Mouse (Mus musculus): ENCODE results near the gene Plscr1. TPM values are rescaled to one million over a fixed set of nuclear protein-coding genes. Genes with fewer than 3 reads are reported as not detected.
A peak's percentile ranks its signal among the peaks of the same experiment; 100 is the strongest.

The Plscr1 gene
- total and polyA plus RNA-seq, 2 experiments from 2014 or later, result 6.5 to 12.2 TPM

DNA sequence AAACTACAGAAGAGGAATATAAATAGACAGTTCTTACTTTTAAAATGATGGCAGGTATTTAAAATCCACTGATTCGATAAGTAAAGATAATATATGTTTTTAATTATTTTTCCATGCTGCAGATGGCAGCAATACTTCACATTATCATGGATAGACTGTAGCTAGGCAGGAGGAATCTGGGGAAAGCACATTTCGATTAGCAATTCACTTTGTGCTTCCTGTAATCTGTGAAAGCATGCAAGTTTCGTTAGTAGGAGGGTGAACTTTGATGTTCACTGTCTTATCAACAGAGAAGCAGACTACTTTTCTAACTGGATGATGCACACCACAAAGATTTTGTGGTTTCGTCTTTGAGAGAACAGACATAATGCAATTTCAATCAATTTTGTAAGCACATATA, 32.1 kb upstream of the Plscr1 start:
- no peak overlapping the region for H3K27ac ChIP-seq
- no peaks in the 10 kb centered on the region for H3K4me1 ChIP-seq (ENCODE audit: insufficient read depth, low read length)
- no peak overlapping the region for H3K4me3 ChIP-seq (ENCODE audit: low read length)
- no peak overlapping the region for H3K9ac ChIP-seq (replicated peaks; ENCODE audit: low read length)
- H3K9me3 ChIP-seq (ENCODE audit: low read length), result no peaks in the 10 kb centered on the region
- H3K4me2 ChIP-seq (ENCODE audit: low read depth, low read length), result no peak overlapping the region
- no peak for ATAC-seq
- no peaks in the 10 kb centered on the region for H3K27me3 ChIP-seq (ENCODE audit: insufficient read depth, low read length)
- WGBS, result 50% methylated on average over 4 of the region's 4 CpGs
- peak; percentile 59 for DNase-seq (ENCODE audit: low spot score)
- TF ChIP-seq CTCF (IDR thresholded peaks at IDR 0.05; ENCODE audit: low read depth), result peak; percentile 54
- H3K36me3 ChIP-seq (ENCODE audit: insufficient read depth, low read length), result no peaks in the 10 kb centered on the region

DNA sequence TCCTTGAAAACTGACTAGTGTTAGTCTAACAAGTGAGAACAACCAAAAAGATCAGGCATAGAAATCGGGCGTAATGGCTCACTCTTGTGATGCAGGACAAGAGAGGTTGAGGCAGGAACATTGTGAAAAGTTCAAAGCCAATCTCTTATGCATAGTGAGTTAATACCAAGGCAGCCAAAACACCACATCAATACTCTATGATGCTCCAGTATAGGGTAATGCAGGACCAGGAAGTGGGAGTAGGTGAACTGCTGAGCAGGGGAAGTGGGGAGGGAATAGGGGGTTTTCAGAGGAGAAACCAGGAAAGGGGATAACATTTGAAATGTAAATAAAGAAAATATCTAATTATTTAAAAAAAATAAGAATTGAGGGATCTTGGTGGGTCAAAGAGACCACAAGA, 31.7 kb upstream of the Plscr1 start:
- 93% methylated on average over 2 of the region's 2 CpGs for WGBS
- H3K4me2 ChIP-seq (ENCODE audit: low read depth, low read length), result no peak overlapping the region
- ATAC-seq, result no peak

DNA sequence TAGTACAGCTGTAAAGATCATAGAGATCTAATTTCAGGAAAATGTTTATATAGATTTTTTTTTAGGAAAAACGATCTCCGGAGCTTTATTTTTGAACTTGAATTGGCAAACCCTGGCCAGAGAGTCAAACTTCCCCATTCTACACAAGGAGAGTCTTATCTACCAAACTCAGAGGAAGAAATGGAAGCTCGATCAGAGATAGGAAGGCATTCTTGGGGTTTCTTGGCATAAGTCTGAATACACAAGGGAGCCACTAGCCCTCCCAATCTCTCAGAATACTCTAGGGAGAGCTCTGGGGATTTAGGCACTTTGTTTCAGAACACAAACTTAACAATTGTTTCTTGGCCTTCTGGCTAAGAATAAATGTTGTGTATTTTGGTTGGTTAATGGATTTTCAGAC, 29.4 kb upstream of the Plscr1 start:
- no peaks in the 10 kb centered on the region for H3K36me3 ChIP-seq (ENCODE audit: insufficient read depth, low read length)
- no peaks in the 10 kb centered on the region for H3K27me3 ChIP-seq (ENCODE audit: insufficient read depth, low read length)
- no peak for TF ChIP-seq CTCF (IDR thresholded peaks at IDR 0.05; ENCODE audit: low read depth)
- H3K9ac ChIP-seq (replicated peaks; ENCODE audit: low read length), result no peak overlapping the region
- ATAC-seq, result no peak
- no peak overlapping the region for H3K4me3 ChIP-seq (ENCODE audit: low read length)
- no peak overlapping the region for H3K4me2 ChIP-seq (ENCODE audit: low read depth, low read length)
- no peak overlapping the region for H3K27ac ChIP-seq
- no peaks in the 10 kb centered on the region for H3K4me1 ChIP-seq (ENCODE audit: insufficient read depth, low read length)
- WGBS, result 78% methylated on average over 3 of the region's 3 CpGs
- no peak for DNase-seq (ENCODE audit: low spot score)
- no peaks in the 10 kb centered on the region for H3K9me3 ChIP-seq (ENCODE audit: low read length)

More for the DNA sequence above, 31.7 kb upstream of the Plscr1 start:
- TF ChIP-seq CTCF (IDR thresholded peaks at IDR 0.05; ENCODE audit: low read depth), result no peak
- Histone ChIP-seq H3K4me1 (ENCODE audit: insufficient read depth, low read length) (no peaks in the 10 kb centered on the region), H3K27me3 (ENCODE audit: insufficient read depth, low read length) (no peaks in the 10 kb centered on the region), H3K9ac (replicated peaks; ENCODE audit: low read length) (no peak overlapping the region), H3K9me3 (ENCODE audit: low read length) (no peaks in the 10 kb centered on the region), H3K4me3 (ENCODE audit: low read length) (no peak overlapping the region), H3K36me3 (ENCODE audit: insufficient read depth, low read length) (no peaks in the 10 kb centered on the region), H3K27ac (no peak overlapping the region)
- DNase-seq (ENCODE audit: low spot score), result no peak

DNA sequence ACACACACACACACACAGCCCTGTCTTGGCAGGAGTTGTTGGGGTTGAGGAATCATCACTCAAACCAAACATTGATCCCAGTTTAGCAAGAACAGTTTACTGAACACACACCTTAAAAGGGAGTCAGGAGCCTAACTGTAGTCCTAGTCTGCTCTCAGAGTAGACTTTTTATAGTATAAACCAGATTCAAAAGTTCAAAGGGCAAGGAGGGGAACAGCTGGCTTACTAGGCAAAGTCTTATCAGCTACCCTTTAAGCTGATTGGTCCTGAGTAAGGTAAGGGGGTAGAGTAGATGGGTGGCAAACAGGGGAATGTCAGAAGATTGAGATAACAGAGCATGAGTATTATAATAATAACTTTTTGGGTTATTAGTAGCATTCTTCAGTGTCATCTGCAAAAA, 28.1 kb upstream of the Plscr1 start:
- no peak overlapping the region for H3K4me3 ChIP-seq (ENCODE audit: low read length)
- no peak overlapping the region for H3K9ac ChIP-seq (replicated peaks; ENCODE audit: low read length)
- H3K36me3 ChIP-seq (ENCODE audit: insufficient read depth, low read length), result no peaks in the 10 kb centered on the region
- H3K4me2 ChIP-seq (ENCODE audit: low read depth, low read length), result no peak overlapping the region
- H3K27ac ChIP-seq, result no peak overlapping the region
- no peak for DNase-seq (ENCODE audit: low spot score)
- H3K27me3 ChIP-seq (ENCODE audit: insufficient read depth, low read length), result no peaks in the 10 kb centered on the region
- no peak for TF ChIP-seq CTCF (IDR thresholded peaks at IDR 0.05; ENCODE audit: low read depth)
- H3K9me3 ChIP-seq (ENCODE audit: low read length), result no peaks in the 10 kb centered on the region
- no peak for ATAC-seq
- H3K4me1 ChIP-seq (ENCODE audit: insufficient read depth, low read length), result no peaks in the 10 kb centered on the region

DNA sequence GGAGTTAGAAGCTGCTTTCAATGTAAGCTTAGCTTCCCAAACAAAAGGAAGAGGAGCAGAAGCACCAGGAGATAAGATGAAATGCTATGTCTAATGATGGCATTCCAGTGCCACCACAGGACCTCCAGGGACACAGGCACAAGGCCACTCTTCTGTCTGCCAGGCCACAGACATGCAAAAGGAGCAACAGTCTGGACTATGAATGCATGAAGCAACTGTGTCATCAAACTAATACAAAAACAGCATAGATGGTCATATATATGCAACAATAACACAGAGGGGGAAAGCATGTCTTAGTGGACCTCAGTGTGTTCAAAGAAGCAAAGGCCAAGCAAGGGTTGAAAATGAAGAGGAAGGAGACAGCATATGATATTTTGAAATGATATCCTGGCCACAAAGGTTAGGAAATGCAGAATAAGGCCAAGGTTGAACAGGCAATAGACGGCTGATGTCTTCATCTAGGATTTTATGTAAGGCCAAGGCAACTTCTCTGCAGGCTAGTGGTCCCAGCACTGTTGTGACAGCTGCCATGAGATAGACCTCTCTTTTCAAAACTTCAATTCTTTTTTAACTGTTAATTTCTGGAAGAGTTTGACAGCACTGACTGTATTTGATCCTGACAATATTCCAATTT, 24.8 kb upstream of the Plscr1 start:
- no peaks in the 10 kb centered on the region for H3K36me3 ChIP-seq (ENCODE audit: insufficient read depth, low read length)
- no peak overlapping the region for H3K4me3 ChIP-seq (ENCODE audit: low read length)
- no peaks in the 10 kb centered on the region for H3K27me3 ChIP-seq (ENCODE audit: insufficient read depth, low read length)
- no peak for TF ChIP-seq CTCF (IDR thresholded peaks at IDR 0.05; ENCODE audit: low read depth)
- ATAC-seq (no peak), DNase-seq (ENCODE audit: low spot score) (no peak)
- H3K4me2 ChIP-seq (ENCODE audit: low read depth, low read length), result no peak overlapping the region
- H3K9me3 ChIP-seq (ENCODE audit: low read length), result no peaks in the 10 kb centered on the region
- no peaks in the 10 kb centered on the region for H3K4me1 ChIP-seq (ENCODE audit: insufficient read depth, low read length)
- H3K9ac ChIP-seq (replicated peaks; ENCODE audit: low read length), result no peak overlapping the region
- H3K27ac ChIP-seq, result no peak overlapping the region
- WGBS, result 95% methylated on average over 1 of the region's 1 CpGs

DNA sequence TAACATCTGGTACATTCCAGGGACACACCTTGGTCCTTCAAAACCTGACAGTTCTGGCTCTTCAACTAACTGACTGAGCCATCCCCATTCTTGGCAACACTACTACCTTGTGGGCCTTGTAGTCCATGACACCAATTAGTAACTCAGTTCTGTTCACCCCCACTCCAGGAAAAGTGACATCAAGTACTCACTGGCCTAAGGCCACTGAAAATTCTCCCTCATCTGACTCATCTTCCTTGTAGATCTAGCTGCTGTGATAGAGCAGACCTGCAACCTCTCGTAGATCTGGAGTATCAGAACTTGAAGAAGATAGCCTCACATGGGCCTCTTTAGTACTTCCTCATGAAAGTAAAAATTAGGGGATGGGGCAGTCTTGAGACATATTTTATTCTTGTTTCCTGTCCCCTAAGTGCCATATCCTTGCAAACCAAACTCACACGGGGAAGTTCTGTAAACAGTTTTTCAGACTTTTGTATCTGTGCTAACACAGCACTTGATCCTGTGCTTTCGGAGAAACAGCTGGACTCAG, 23.4 kb upstream of the Plscr1 start:
- Histone ChIP-seq H3K4me1 (ENCODE audit: insufficient read depth, low read length) (no peaks in the 10 kb centered on the region), H3K27ac (no peak overlapping the region), H3K9ac (replicated peaks; ENCODE audit: low read length) (no peak overlapping the region), H3K36me3 (ENCODE audit: insufficient read depth, low read length) (no peaks in the 10 kb centered on the region), H3K4me3 (ENCODE audit: low read length) (no peak overlapping the region), H3K4me2 (ENCODE audit: low read depth, low read length) (no peak overlapping the region), H3K9me3 (ENCODE audit: low read length) (no peaks in the 10 kb centered on the region), H3K27me3 (ENCODE audit: insufficient read depth, low read length) (no peaks in the 10 kb centered on the region)
- no peak for ATAC-seq
- 88% methylated on average over 3 of the region's 3 CpGs for WGBS
- DNase-seq (ENCODE audit: low spot score), result no peak
- no peak for TF ChIP-seq CTCF (IDR thresholded peaks at IDR 0.05; ENCODE audit: low read depth)

DNA sequence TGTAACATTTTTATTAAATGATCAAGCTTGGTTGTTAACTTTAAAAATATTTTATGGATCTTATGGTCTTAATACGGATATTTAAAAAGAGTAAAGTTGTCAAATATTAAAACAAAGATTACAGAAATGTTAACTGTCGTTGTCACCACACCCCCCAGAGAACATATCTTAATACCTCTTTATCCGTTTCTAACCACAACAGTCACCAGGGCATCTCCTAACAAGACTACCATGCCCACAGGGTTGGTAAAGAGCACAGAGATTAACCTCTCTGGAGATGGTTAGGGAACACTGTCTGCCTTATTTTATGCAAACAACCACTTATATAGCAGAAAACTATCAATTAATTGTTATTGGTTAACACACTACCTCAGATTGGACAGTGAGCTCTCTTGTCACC, 22.8 kb upstream of the Plscr1 start:
- no peak for TF ChIP-seq CTCF (IDR thresholded peaks at IDR 0.05; ENCODE audit: low read depth)
- Histone ChIP-seq H3K36me3 (ENCODE audit: insufficient read depth, low read length) (no peaks in the 10 kb centered on the region), H3K9me3 (ENCODE audit: low read length) (no peaks in the 10 kb centered on the region), H3K4me2 (ENCODE audit: low read depth, low read length) (no peak overlapping the region), H3K27ac (no peak overlapping the region), H3K4me1 (ENCODE audit: insufficient read depth, low read length) (no peaks in the 10 kb centered on the region), H3K27me3 (ENCODE audit: insufficient read depth, low read length) (no peaks in the 10 kb centered on the region), H3K4me3 (ENCODE audit: low read length) (no peak overlapping the region), H3K9ac (replicated peaks; ENCODE audit: low read length) (no peak overlapping the region)
- WGBS, result 89% methylated on average over 3 of the region's 3 CpGs
- ATAC-seq, result no peak
- DNase-seq (ENCODE audit: low spot score), result no peak

Measured in hindbrain, postnatal 0 days (tissue).